Mouse (Mus musculus) cerebellum, adult 2 months (tissue): Measurements from ENCODE around the gene Nop2.
A peak's percentile ranks its signal among the peaks of the same experiment; 100 is the strongest.

Experiments used
- CTCF ChIP-seq: fragments of 200-500 bp; IDR thresholded peaks from 2 replicates; pipeline ENCODE4 v1.5.1; 2011; ENCODE audit warnings: low read depth, mild to moderate bottlenecking, control low read depth, low read length, moderate library complexity, borderline replicate concordance; ENCODE audit not compliant: insufficient read depth
- POLR2A ChIP-seq: fragments of 200-500 bp; IDR thresholded peaks from 2 replicates; pipeline ENCODE4 v1.6.1; 2011; ENCODE audit warnings: low read length, control low read depth, borderline replicate concordance; ENCODE audit not compliant: insufficient read depth

GRCm38 (mm10) chr6:125095391-125096278 is 36.1 kb upstream of the Nop2 start, which contains the start of gene Chd4:
- TF ChIP-seq CTCF, result no peak
- peak; percentile 82 for TF ChIP-seq POLR2A
